Mouse (Mus musculus): ENCODE data around the gene Slc7a8.
A peak's percentile ranks its signal among the peaks of the same experiment; 100 is the strongest.

Slc7a8 gene

DNA sequence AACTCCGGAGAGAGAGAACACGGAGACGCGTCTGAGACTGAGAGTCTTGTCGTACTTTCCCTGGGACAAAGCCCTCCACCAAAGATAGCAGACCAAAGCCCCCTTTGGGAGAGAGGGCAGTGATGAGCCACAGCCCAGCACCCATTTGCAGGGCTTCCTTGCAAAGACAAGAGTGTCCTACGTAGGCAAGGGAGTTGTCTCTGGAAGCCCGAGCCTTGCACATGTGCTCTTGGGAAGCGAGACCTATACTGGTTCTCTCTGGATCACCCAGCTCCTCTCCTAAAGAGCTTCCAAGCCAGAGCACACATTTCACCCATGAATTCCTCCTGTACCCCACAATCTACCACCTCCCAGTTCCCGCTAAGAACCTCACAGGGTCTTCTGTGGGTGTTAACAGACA lies 1.7 kb downstream of the Slc7a8 start:
- no peak for DNase-seq

- peak; percentile 16 for DNase-seq
These were observed 3.9 kb downstream of the Slc7a8 start for GRCm38 (mm10) chr14:54777893-54778292.

GRCm38 (mm10) chr14:54776768-54777167 lies 5.0 kb downstream of the Slc7a8 start:
- DNase-seq, result peak; percentile 15

GRCm38 (mm10) chr14:54775534-54776041 lies 6.2 kb downstream of the Slc7a8 start:
- peak; percentile 69 for DNase-seq

DNA sequence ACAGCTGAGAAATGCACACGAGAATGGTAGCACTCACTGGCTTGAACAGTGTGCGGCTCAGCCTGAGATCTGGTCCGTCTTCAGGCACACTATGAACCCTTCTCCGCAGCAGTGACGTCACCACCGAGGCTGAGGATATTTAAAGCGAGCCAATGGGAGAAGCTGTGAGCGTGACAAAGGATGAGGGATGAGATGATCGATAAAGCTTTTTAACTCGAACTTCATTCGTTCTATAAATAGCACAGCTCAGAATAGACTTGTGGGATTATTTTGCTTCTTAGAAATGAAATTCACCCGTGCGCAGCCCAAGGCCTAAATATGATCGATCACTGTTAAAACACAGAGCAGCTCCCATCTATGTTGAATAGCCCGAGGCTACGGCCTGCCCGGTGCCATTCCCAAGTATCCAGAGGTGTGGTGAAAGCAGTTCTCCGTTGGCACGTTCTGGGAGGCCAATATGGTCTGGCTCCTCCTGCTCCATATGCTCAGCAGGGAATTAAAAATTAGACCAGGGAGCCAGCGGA lies 9.4 kb downstream of the Slc7a8 start:
- peak; percentile 74 for DNase-seq

DNA sequence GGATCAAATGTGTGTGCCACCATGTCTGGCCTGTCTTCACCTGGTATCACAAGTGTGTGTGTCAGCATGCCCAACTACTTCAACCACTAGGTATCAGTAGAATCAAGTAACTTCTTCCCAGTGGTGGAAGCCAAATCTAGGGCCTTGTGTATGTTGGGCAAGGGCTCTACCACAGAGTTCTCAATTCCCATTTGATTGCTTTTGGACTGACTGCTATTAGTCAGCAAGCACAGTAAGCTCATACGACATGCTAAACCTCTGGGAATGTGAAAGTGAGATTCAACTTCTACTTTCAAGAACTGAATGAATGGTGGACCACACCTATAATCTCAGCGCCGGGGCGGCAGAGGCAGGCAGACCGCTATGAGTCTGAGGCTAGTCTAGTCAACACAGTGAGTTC lies 11.4 kb downstream of the Slc7a8 start:
- DNase-seq, result peak; percentile 20

- DNase-seq, result no peak
These were observed 12.7 kb downstream of the Slc7a8 start for GRCm38 (mm10) chr14:54769068-54769425.

DNA sequence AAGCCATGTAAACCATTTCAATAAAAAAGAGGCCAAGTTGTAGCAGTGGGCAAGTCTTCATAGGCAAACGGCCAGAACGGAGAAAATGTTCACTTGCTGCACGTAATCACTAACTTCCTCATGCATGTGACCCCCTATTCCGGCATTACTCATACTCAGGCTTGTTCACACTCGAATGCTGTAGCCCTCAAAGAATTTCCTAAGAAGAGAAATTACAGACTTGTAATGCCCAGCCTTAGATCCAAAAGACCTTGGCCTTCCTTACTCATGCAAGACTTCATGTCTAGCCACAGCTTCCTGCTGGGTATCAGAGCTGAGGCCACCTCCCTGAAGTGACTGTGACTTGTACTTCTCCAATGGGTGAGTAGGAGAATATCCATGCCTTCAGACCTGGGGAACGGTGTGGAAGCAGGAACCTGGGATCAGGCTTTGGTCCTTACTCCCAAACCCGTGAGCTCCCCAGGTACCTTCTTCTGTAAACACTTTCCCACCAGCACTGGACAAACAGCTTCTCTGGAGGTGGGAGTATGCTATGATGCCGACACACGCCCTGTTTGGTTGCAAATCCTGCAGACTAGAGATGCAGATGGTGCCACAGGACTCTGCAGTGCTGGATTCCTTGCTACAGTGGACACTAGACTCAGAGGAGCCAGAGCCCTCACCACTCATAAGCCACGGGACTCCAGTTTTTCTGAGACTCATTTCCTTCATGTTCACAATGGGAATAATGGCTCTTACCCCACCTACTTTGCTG lies 13.3 kb downstream of the Slc7a8 start:
- peak; percentile 51 for DNase-seq

DNA sequence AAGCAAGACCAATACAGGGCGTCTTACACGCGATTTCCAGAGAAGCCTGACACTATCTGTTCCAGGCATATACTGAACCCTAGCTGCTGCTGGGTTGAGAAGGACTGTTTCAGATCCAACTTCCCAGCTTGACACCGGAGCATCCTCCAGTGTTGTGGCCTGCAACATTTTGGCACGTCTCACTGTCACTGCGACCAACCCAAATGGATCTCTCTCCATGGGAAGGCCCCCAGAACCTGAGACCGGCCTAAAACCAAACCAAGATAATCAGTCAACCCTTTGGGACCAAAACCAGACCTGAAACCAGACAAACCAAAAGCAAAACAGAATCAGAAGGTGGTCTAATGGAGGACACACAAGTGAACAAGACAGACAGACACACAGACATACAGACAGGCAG lies 14.8 kb downstream of the Slc7a8 start:
- peak; percentile 76 for DNase-seq

GRCm38 (mm10) chr14:54756382-54756781 lies 25.4 kb downstream of the Slc7a8 start:
- no peak for DNase-seq

GRCm38 (mm10) chr14:54754602-54755018 lies 27.1 kb downstream of the Slc7a8 start:
- DNase-seq, result peak; percentile 63

GRCm38 (mm10) chr14:54753986-54754601 lies 27.7 kb downstream of the Slc7a8 start:
- no peak for DNase-seq

GRCm38 (mm10) chr14:54752938-54753337 lies 28.8 kb downstream of the Slc7a8 start:
- no peak for DNase-seq

GRCm38 (mm10) chr14:54751768-54752167 lies 30.0 kb downstream of the Slc7a8 start:
- no peak for DNase-seq

DNA sequence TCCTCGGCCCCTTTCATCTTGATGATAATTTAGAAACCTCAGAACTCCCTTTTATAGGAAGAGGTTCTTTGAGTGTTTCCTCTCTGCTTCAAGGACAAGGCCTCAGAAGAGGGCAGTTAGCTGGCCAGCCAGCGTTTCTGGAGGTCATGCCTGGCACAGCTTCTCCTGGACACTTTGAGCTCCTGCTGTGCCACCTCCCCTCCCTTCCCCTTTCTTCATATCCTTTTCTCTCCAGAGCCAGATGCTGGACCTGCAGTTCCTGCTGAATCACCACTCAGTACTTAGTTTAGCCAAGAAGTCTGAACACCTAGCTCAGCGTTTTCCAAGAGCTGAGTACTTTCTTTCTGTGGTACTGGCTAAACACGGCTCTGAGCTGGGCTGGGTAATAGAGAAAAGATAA lies 32.5 kb downstream of the Slc7a8 start:
- DNase-seq, result peak; percentile 48

- DNase-seq, result peak; percentile 97
These were observed 33.5 kb downstream of the Slc7a8 start for GRCm38 (mm10) chr14:54747942-54748917.

- no peak for DNase-seq
These were observed 35.7 kb downstream of the Slc7a8 start for GRCm38 (mm10) chr14:54746038-54746437.

DNA sequence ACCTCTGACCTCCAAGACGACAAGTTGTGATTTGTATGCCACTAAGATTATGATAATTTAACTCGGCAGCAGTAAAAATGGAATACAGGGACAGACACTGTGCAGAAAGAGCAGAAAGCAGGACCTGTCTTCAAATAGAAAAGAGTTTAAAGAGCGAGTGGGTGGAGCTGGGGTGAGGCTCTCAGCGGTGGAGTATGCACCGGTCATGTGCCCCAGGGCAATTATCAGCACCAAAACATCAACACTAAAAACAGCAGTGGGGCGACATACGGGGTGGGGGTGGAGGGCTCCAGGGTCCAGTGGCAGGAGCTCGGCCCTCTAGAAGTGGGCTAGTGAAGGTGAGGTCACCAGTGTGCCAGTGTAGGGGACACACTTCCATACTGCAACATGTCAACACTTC lies 37.3 kb downstream of the Slc7a8 start:
- DNase-seq, result no peak

- DNase-seq, result peak; percentile 39
These were observed 39.4 kb downstream of the Slc7a8 start for GRCm38 (mm10) chr14:54742375-54742774.

GRCm38 (mm10) chr14:54741721-54742120 lies 40.0 kb downstream of the Slc7a8 start:
- DNase-seq, result no peak

DNA sequence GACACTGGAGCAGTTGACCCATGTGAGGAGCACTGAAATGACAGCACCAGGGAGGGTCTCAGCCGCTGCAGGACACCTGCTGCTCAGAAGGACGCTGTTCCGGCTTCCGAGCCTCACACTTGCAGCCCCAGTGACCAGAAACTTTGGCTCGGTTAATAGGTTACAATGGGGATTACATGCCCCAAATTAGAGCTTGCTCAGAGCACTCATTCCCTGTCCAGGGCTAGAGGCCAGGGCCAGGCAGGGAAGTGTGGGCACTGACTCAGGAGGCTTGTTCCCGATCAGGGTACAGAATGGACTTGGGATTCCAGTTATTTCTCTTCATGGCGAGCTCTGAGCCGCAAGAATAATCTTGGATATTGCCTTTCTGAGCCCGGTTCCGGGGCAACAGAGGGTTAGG lies 44.1 kb downstream of the Slc7a8 start:
- DNase-seq, result peak; percentile 69

DNA sequence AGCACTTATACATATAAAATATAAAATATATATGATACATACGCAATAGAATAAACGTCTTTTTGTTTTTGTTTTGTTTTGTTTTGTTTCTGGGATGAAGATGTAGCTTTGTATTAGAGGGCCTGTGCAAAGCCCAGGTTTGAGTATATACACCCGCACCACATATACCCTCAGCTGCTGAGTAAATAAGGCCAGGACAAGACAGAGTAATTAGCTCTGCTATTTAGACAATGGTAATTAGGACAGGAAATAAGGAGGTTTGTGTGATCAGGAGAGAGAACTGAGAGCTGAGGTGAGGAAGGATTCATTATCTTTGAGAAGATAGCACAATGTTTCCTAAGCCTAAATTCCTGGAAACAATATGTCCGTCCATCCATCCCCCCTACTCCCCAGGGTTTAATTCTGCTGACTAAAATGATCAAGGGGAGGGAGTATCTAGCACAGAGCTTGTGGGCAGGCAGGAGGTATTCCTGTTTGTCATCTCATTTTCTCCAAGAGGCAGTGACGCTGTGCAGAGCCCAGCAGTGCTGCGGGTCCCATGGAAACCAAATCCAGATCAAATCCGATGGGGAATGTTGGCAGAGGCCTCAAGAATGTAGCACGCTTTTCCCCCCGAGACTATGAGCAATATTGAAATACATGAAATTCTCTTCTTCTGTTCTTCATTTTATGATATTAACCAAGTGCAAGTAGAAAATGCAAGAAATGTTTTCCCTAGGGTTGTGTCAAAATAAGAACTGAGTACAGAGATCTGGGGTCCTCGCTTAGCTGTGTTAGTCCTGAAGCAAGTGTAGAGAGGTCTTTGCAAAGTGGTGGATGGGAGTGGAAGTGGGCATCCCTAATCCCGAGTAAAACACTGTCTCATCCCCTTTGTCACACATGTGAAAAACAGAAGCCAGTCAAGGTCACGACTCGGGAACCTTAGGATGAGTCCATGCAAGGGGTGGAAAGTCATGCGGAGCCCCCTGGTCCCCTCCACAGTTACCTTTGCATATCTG lies 44.9 kb downstream of the Slc7a8 start:
- no peak for DNase-seq

Data from cerebellum, adult 9-11 months (tissue).